Mouse (Mus musculus) ovary, postnatal 36 days (tissue): ENCODE results near the gene Fmnl3.
A peak's percentile ranks its signal among the peaks of the same experiment; 100 is the strongest.
"Not testable (repeated sequence)": the region's sequence is repeated elsewhere in the genome, so short reads cannot be mapped to it uniquely, and the experiment has no call there.

Experiments
- DNase-seq: peaks from one replicate; pipeline ENCODE4 v3.0.0; 2022; ENCODE audit warnings: low spot score, mixed read lengths

The Fmnl3 gene

DNA sequence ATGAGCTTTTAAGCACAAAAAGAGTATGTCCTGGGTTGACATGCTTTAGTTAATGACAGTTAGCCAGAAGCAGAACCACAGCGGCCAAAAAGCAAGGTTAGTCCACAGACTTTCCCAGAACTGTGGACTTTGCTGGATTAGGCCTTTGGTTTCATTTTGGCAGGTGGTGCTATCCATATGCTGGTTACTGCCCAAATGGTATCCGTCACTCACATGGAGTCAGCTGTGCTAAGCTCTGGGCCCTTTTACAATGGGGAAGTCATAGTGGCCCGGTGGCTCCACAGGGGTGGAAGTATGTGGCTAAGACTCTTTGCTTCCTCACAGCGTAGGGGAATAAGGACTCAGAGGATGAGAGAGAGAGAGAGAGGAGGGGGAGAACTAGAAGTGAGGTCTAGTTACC is 17.7 kb upstream of the Fmnl3 start:
- DNase-seq, result no peak

DNA sequence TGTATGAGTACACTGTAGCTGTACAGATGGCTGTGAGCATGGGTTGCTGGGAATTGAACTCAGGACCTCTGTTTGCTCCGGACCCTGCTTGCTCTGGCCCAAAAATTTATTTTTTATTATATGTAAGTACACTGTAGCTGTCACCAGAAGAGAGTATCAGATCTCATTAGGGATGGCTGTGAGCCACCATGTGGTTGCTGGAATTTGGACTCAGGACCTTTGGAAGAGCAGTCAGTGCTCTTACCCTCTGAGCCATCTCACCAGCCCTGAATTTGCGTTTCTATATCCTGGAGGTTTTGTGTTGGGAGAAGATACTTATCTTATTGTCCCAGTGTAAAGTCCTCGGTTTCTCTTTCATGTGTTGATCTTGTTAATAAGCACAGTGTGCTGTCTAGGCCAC is 16.5 kb upstream of the Fmnl3 start:
- DNase-seq, result no peak

DNA sequence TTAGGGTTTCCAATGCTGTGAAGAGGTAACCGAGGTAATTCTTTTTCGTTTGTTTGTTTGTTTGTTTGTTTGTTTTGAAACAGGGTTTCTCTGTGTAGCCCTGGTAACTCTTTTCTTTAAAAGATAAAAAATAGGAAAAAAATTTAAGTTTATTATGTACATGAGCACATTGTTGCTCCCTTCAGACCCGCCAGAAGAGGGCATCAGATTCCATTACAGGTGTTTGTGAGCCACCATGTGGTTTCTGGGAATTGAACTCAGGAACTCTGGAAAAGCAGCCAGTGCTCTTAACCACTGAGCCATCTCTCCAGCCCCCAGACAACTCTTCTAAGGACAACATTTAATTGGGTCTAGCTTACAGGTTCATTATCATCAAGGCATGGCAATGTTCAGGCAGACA is 15.8 kb upstream of the Fmnl3 start:
- not testable (repeated sequence) for DNase-seq

DNA sequence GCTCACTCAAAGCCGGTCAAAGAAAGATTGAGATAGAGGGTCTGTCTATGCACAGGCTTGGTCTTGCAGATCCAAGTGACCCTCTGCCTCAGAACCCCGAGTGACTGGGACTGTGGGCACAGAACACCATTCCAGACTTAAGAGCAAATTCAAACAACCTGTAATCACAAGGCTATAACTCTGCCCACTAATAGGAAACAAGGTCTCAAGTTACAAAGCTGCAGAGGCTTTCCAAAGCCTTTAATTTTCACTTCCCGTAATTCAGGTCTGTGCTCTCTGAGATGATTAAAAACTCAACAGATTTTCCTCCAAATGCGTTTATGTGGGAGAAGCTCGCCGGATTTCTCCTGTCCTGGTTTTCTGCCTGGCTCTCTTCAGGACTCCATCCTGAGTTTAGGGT is 13.8 kb upstream of the Fmnl3 start:
- no peak for DNase-seq

DNA sequence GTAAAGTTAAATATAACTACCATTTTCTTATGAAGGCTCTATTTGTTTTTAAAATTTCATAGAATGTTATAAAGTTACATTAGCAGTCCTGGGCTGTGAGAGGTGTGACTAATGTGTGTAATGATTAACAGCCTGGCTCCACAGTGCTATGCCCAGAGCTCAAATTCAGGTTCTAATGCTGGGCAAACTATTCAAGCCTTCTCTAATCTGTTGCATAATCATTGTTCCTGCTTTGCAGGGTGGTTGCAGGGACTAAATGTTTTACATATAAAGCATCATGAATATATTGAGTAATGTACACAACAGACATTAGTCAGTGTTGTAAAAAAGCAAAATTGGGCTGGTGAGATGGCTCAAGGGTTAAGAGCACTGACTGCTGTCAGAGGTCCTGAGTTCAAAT is 12.6 kb upstream of the Fmnl3 start:
- DNase-seq, result no peak

DNA sequence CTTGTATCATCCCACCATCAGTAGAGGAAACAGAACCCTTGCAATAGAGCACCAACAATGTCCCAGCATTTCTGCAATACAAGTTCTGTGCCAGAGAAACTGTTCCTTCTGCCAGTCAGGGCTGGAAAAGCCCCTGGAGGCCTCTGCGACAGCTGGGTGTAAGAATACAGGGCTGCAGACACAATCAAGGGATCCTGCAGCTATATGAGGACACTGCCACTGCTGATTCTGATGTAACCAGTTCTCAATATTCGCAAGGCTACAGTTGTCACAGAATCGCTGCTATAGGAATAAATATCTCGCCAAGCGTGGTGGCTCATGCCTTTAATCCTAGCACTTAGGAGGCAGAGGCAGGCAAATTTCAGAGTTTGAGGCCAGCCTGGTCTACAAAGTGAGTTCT is 6.0 kb upstream of the Fmnl3 start:
- DNase-seq, result no peak

DNA sequence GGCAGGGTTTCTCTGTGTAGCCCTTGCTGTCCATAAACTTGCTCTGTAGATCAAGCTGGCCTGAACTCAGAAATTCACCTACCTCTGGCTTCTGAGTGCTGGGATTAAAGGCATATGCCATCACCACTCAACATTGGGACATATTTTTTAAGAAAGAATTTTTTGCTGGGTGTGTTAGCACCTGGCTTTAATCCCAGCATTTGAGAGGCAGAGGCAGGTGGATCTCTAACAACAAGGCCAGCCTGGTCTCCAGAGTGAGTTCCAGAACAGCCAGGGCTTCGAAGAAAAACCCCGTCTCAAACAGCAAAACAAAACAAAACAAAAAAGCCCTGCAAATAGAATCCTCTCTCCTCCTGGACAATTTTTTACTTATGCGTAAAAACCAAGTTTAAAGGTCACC is 5.3 kb upstream of the Fmnl3 start:
- no peak for DNase-seq

DNA sequence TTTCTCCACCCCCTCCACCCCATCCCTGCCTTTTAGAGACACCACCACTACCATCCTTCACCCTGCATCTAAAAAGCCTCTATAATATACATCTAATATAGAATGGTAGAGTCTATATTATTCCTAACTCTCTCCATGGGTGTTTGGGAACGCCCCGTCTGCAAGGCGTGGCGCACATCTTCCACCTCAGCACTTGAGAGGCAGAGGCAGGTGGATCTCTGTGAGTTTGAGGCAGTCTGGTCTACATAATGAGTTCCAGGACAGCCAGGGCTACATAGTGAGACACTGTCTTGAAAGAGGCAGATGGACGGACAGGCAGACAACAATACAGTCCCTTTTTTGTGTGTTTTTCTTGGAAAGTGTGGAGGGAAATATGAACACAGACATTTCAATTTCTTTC is 4.8 kb upstream of the Fmnl3 start:
- DNase-seq, result no peak

DNA sequence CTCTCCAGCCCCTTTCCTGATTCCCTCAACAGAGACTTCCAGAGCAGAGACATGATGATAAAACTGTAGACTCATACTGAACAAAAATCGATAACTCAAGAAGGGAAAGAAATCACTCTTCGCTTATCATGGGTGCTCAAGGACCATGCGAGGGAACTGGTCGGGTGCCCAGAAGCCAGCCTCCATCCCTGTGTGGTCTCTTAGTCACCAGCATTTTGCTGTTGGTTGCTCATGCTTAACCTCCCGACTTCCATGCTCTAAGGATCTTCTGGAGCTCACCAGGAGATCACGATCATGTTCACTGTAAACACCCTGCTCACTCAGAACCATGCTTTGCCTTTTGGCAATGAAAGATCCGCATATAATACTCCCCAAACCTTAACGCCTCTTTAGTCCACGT is 2.5 kb upstream of the Fmnl3 start:
- peak; percentile 21 for DNase-seq

DNA sequence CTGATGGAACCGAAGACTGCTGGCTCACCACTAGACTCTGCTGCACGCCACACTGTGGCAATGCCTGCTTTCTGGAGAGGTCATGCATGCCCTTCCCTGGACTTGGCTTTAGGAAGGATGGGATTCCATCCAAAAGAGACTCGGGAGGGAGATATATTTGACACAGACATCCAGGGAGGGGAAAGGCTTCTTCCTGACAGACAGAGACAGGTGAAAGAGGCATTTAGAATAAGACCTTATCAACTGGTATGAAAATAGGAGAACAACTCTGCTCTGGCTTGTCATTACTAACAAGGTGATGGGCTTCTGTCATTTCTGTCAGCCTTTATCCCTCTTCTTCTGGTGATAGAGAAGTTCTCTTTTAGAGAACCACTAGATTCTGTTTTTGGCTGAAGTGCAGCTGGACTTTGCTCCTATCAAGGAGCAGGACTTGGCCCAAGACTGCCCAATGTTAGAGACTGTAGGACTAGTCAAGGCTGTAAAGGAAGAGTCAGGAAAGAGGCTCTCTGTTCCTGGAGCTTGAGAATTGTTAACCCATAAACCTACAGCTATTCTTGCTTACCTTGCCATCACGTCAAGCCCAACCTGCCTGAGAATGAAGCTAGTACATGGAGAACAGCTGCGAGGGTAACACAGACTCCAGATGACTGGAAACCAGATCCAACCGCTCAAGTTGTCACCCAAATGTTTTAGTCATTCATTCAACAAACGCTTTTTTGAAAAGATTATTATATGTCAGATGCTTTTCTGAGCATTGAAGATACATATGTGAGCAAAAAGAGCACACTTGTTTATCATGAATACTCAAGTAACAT is 1.5 kb upstream of the Fmnl3 start:
- no peak for DNase-seq

DNA sequence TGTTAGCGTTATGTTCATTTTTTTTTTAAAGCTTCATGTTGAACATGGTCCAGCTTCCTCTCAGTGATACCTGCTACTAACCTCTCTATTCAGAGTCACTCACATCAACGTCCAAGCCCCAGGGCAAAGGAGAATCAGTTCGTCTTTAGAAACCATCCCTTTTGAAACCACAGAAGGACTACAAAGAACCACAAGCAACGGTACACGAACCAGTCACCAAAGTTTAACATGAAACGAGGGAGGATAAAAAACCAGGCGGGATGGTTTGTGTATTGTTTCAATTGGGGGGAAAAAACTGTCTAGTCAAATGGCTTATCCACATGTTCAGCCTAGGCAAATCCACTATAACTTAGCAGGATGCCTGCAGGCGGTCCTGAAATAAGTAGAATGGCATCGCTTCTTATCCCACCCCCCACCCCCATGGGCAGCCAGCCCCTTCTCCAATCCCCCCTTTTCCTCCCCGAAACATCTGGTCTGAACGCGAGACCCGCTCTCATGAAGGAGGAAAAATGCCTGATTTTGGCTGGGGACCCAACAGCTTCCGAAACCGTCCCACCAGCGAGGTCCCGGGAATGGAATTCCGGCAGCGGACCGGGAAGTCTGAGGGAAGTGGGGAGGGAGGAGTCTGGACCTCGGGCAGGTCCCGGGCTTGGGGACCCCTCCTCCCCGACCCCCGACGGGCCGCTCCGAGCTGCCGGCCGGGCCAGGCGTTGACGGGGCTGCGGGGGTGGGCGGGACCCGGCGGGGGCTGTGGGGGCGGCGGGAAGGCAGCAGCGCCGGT is 701 bp downstream of the Fmnl3 start:
- no peak for DNase-seq

DNA sequence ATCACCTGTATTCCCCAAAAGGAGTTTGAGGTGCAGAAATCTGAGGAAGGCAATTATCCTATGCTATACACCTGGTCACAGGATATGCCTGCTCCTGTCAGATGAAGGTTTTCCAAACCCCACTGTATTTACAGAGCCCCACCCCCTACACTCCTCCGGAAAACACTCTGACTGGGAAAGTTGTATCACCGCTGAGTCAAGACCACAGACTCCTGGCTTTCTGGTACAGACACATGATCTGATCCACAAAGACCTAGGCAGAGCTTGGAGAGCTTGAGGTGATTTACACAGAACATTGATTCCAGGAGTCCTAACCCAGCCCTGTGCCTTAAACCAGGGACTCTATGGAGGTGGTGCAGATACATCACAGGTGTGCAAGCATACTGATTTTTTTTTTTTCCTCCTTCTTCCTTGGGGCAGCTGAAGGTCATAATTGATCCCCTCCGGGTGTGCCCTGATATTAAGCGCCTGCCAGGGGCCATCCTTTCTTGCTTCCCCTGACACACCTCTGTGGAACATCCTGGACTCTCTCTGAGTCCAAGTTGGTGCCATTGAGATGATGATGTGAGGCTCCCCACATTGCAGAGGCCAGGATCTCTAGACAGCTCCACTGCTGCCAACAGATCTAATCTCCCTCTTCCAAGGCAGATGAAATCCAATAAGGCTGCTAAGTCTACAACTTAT is 1.6 kb downstream of the Fmnl3 start:
- DNase-seq, result no peak

DNA sequence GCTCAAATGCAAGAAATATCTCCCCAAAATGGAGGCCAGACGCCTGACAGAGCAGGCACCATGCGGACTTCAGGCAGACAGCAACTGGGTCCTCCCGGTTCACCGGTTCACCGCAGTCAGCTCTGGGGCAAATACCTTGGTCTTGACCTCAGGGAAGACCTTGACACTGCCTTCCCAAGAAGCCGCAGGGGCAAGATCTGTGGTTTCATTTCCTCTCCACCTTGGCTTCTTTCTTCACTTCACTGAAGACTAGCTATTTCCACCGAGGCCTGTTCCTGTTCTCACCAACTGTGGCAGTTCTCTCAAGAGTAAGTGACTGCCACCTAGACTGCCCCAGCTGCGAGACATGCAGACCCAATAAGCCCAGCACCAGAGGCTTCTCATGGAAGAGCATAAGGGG is 5.4 kb downstream of the Fmnl3 start:
- DNase-seq, result no peak

DNA sequence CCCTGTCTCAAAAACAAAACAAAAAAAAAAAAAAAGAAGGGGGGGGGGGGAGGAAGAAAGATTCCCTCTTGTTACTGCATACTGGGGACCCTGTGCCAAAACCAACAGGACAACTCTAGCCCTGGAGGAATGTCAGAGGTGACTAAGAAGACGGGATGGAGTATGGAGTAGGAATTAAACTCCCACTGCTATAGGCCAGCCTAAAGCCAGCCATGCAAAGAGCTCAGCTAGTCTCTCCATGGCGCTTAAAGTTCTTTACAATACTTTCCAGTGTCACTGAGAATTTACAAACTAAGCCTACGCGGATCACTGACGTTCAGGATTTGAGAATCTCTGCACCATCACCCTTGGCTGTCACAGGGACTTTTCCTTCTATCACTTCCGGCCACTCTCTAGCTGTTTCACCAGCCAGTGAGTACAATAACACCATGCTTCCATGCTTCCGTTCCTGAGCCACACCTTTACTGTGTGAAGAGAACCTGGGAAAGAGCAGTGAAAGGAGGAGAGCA is 6.2 kb downstream of the Fmnl3 start:
- no peak for DNase-seq

DNA sequence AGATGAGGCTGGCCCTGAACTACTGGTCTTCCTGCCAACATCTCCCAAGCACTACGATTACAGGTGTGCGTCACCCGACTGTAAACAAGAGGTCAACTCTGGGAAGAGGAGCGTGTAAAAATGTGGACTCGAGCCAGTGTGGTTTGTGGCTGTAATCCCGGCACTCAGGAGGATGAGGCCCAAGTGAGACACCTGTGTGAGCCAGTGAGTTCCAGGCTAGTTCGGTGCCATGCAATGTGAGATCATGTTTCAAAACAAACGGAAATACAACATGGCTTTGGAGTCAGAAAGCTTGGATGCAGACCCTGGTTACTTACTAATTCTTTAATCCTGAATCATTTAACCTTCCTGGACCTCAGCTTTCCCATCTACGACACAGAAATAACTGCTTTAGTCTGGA is 11.3 kb downstream of the Fmnl3 start:
- no peak for DNase-seq

DNA sequence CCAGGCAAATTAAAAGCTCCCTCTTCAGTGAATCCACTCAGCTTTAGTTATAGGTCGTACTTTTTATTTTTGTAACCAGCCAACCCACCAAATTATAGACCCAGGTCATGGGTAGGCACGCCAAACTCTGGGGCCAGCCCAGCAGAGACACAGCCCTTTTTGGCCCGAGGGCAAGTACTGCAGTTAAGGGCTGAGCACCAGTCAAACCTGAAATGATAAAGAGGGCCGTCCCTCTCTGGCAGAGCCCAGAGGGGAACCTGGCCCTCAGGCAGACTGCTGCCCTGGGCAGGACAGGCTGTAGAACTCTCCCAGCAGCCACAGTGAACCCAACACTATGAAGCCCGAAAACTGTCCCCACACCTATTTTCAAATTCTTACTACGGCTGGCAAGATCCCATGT is 13.8 kb downstream of the Fmnl3 start:
- DNase-seq, result no peak

DNA sequence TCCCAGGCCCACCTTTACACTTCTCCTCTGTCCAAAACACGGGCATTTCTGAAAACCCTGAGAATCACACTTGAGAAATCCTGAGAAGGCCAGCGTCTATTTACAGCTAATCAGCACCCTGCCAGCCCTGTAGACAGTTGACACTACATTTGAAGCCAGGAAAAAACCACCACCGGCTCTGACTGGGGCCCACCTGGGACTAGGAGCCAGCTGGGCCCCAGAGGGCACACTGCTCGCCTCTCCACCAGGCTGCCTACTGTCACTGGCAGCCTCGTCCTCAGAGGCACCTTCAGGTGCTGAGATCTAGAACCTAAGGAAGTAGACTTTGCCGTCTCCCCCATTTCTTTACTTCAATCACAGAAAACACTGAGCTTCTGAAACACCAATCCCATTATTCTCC is 14.6 kb downstream of the Fmnl3 start:
- DNase-seq, result no peak

DNA sequence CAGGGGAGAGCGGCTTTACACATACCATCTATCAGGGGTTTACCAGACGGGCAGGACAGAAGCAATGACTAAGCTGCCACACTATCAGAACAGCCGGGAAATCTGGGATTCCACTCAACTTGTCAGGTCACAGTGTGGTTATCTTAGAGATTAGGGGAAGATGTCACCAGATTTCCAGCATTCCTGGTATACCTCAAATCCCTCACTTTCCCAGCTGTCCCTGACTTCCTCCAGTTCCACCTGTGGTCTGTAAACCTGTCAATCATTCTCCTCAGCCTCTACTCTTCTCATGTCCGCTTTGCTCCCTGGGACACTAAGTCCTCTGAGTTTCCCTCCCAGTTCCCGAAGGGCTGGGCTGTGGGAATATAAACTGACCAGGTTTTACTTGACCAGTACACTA is 18.0 kb downstream of the Fmnl3 start:
- DNase-seq, result no peak

DNA sequence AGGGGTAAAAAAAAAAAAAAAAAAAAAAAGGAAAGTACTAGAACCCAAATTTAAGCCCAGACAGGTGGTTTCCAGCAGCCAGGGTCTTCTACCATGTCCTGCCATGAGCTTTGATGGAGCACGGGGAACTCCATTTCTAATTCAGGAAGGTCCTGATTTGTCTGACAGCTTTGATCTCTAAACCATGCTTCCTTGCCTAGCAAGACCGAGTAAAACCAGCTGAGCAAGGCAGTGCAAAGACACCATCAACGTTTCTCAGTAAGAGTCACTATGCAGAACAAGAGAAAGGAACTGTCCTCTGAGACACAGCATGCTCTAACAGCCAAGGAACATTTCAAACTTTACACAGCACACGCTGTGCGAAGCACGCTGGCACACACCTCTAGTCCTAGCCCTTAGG is 18.7 kb downstream of the Fmnl3 start:
- no peak for DNase-seq

DNA sequence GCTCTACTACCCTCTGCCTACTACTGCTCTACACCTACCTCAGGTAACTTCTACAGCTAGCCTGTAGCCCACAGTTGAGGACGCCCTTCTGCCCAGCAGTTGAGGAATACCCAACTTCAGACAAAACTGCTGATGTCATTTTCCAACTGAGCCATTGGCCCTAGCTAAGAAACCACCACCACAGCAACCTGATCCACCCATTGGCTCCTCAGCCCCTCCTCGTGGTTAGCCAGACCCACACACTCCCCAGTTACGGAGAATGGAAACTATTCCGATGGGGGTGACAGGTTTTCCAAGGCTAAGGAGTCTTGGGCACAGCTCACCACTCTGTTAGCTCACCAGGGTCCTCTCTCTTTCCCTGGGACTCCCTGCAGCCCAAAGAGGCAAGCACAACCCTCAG is 25.3 kb downstream of the Fmnl3 start:
- no peak for DNase-seq

DNA sequence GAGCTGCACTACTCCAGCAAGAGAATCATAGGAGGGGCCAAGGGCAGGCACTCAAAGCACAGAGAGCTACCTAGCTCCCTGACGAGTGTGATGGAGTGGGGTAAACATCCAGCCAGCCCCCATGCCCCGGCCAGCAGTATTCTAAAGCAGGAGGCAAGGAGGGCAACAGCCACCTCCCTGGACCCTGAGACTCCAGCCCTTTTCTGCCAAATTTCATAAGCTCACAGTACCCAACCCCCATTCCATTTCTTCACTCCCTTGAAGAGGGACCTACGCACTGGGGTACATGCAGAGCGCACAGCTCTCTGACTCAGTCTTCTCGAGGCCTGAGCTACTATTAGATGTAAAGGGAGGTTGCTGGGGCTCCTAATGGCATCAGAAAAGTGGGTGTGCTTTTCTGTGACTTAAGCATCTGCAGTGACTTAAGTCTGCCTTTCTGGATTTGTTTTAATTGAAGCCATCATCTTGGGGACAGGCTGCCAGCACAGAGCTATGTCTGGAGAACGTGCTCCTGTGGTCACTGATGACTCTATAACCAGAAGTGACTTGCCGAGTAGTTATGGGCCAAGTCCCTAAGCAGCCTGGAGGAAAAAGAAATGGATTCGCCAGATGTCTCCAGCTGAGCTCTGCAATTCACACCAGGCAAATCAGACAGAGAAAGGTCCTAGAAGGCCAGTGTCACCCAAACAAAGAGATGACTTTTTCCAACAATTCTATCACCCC is 26.0 kb downstream of the Fmnl3 start:
- DNase-seq, result no peak
